Mouse (Mus musculus) midbrain, embryonic 15.5 days (tissue): Measurements from ENCODE around the gene Rassf8. TPM values are rescaled to one million over a fixed set of nuclear protein-coding genes. Genes with fewer than 3 reads are reported as not detected.

Source experiments
- ATAC-seq: fragments of 200-750 bp; cut with Nextera tagmentation; replicated peaks from 2 replicates; pipeline ENCODE4 v1.8.0; 2017; ENCODE audit warnings: moderate TSS enrichment
- H3K27ac ChIP-seq: fragments of 300-500 bp; sonication (generic); 2 replicates; pipeline ENCODE4 v1.5.1; 2015; ENCODE audit warnings: mild to moderate bottlenecking, inconsistent platforms
- H3K27me3 ChIP-seq: fragments of 300-500 bp; sonication (generic); replicated peaks from 2 replicates; pipeline ENCODE4 v1.6.1; 2015; ENCODE audit warnings: inconsistent platforms
- H3K36me3 ChIP-seq: fragments of 300-500 bp; sonication (generic); replicated peaks from 2 replicates; pipeline ENCODE4 v1.6.1; 2015; ENCODE audit warnings: inconsistent platforms
- H3K4me1 ChIP-seq: fragments of 300-500 bp; sonication (generic); 2 replicates; pipeline ENCODE4 v1.6.1; 2015; ENCODE audit warnings: inconsistent platforms
- H3K4me2 ChIP-seq: fragments of 300-500 bp; sonication (generic); 2 replicates; pipeline ENCODE4 v1.6.1; 2015; ENCODE audit warnings: inconsistent platforms, mild to moderate bottlenecking, moderate library complexity
- H3K4me3 ChIP-seq: fragments of 300-500 bp; sonication (generic); 2 replicates; pipeline ENCODE4 v1.5.1; 2015; ENCODE audit warnings: mild to moderate bottlenecking, inconsistent platforms
- H3K9ac ChIP-seq: fragments of 300-500 bp; sonication (generic); 2 replicates; pipeline ENCODE4 v1.6.1; 2015; ENCODE audit warnings: mild to moderate bottlenecking, inconsistent platforms
- H3K9me3 ChIP-seq: fragments of 300-500 bp; sonication (generic); 2 replicates; pipeline ENCODE4 v1.6.1; 2016; ENCODE audit warnings: inconsistent platforms
- WGBS: fragments of 180-500 bp; shearing (Covaris S2); methylation state at CpG from one replicate; pipeline ENCODE4 v1.1.7; 2015; ENCODE audit warnings: mixed read lengths; 5-methylcytosine and 5-hydroxymethylcytosine counted together
- polyA plus RNA-seq: library from polyadenylated mRNA; unstranded; fragments of >200 nt; fragmentation: Nextera tagmentation; extraction: Ambion mirVana; gene quantifications from 2 replicates; pipeline ENCODE4 v1.2.1, GENCODE M21; 2015

Gene Rassf8
- 4.6 and 5.5 TPM in 2 replicates for polyA plus RNA-seq

DNA sequence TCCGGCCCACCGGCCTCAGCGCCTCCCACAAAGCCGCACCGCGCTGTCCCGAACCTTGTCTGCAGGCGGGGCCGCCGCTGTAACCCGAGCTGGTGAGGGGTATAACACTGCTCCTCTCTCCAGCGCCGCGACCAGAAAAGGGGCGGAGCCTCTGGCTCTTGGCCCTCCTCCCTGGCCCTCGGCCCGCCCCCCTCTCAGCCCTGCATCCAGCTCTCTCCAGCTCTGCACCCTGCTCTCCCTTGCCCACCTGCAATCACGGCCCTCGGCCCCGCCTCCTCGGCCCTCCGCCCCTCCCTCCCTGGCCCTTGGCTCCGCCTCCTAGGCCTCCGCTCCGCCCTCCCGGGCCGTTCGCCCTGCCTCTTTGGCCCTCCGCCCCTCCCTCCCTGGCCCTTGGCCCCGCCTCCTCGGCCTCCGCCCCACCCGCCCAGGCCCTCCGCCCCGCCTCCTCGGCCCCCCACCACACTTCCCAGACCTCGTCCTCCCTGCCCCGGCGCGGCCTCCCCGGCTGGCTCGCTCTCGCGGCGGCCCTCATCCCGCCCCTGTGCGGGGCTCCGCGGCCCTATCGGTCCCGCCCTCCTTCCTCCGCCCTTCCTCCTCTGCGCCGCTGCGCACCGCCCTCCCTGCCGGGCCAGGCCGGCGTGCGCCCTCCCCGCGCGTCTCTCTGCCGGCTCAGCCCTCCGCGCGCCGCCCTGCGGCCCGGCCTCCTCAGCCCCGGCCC is at the start of gene Rassf8:
Gene Rassf8, plus strand, starts transcription at position 617 of the 718 bp plus-strand sequence.
- H3K36me3 ChIP-seq, result no peaks in the 10 kb centered on the region
- H3K4me3 ChIP-seq, result peak within 1 kb of the TSS; percentile 69
- peak within 1 kb of the TSS; percentile 62 for H3K9ac ChIP-seq
- WGBS, result under 1% methylated on average over 59 of the region's 71 CpGs
- ATAC-seq, result peak; percentile 96
- H3K27ac ChIP-seq, result peak within 1 kb of the TSS; percentile 79
- H3K4me1 ChIP-seq, result peaks cover 19% of the 10 kb centered on the region
- H3K27me3 ChIP-seq, result 0 out of 2 replicates have a peak, but pooled peaks cover 3% of the 10 kb centered on the region
- no peaks in the 10 kb centered on the region for H3K9me3 ChIP-seq
- H3K4me2 ChIP-seq, result peak within 1 kb of the TSS; percentile 85

DNA sequence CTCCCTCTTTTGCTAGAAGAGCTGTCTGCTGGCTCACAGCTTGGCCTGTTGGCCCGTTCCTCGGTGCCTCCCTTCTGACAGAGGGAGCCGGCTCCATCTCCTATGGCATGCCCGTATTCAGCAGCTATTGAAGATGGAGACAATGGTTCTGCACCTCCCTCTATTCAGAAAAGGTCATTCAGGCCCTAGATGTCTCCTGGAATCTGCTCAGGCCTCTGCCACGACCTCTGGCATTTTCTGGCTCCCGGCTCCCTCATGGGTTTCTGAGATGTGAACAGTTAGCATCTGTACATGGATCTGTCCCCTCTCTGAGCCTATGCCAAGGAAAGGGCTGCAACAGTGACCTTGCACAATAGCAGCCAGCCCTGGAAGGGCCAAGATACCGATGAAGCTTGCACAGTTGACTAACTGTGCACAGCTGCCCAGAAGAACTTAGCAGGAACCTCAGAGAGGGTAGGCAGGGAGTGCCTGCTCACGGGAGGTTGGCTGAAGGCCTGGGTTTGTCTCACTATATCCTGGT is 45.5 kb upstream of the Rassf8 start:
- 27% methylated on average over 8 of the region's 8 CpGs for WGBS
- H3K9ac ChIP-seq, result no peak overlapping the region

DNA sequence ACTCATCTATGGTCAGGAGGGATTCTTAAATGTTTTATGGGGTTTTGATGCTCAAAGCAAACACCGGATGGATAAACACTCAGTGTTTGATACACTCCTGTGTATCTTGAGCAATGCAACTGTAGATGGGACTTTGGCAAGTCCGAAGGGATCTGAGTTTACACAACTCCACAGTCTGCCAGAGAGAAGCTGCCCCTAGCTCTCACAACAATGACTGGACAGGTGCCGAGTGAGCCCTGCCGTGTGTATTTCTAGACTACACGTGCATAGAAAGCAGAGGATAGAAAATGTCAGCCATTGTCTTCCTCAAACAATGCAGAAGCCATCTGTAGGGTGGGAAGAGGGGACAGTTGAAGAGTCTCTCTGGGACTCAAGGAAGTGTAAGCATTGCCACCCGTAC is 42.9 kb upstream of the Rassf8 start:
- no peak for ATAC-seq
- Histone ChIP-seq H3K4me3 (no peak overlapping the region), H3K9me3 (no peaks in the 10 kb centered on the region), H3K36me3 (no peaks in the 10 kb centered on the region), H3K4me1 (no peaks in the 10 kb centered on the region), H3K27me3 (no peaks in the 10 kb centered on the region), H3K9ac (no peak overlapping the region), H3K4me2 (no peak overlapping the region), H3K27ac (no peak overlapping the region)
- WGBS, result 80% methylated on average over 6 of the region's 6 CpGs

More for the DNA sequence above, 45.5 kb upstream of the Rassf8 start:
- Histone ChIP-seq H3K27me3 (no peaks in the 10 kb centered on the region), H3K4me3 (no peak overlapping the region), H3K4me2 (no peak overlapping the region), H3K27ac (no peak overlapping the region), H3K36me3 (no peaks in the 10 kb centered on the region), H3K9me3 (no peaks in the 10 kb centered on the region), H3K4me1 (no peaks in the 10 kb centered on the region)
- no peak for ATAC-seq

DNA sequence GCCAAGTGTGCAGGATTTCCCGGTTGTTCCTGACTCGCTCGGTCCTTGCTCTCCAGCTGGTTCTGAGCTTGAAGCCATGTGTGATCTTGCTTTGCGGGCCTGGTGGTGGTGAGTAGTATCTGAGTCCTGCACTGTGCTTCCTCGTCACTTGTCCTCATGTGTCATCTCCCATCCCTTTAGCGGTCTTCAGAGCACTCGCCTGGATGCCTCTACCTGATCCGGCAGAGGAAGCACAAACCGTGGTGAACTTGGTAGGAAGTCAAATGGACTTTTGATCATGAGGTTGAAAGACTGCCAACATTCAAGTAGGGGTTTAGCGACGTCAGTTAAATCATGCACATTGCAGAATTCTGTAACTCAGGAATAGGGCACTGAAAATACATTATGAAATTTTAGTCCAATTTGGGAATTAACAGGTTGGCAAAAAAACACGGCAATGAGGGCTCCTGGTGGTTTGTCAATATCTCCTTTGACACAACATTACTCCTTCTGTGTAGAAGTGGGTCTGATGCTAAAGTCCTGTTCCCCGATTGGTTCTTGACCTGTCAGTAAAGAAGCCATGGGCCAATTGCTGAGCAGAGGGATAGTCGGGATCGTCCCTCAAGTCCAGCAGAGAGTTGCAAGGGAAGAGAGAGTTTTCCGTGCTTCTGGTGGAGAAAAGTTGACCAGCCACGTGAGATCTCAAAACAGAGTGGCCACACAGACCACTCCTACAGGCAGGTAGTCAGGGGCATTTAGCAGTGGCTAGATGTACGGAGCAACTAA is 36.4 kb upstream of the Rassf8 start:
- ATAC-seq, result no peak
- Histone ChIP-seq H3K27me3 (no peaks in the 10 kb centered on the region), H3K27ac (no peak overlapping the region), H3K4me3 (no peak overlapping the region), H3K36me3 (no peaks in the 10 kb centered on the region), H3K4me1 (peaks cover 8% of the 10 kb centered on the region), H3K4me2 (no peak overlapping the region), H3K9me3 (no peaks in the 10 kb centered on the region), H3K9ac (no peak overlapping the region)
- WGBS, result 93% methylated on average over 18 of the region's 18 CpGs

DNA sequence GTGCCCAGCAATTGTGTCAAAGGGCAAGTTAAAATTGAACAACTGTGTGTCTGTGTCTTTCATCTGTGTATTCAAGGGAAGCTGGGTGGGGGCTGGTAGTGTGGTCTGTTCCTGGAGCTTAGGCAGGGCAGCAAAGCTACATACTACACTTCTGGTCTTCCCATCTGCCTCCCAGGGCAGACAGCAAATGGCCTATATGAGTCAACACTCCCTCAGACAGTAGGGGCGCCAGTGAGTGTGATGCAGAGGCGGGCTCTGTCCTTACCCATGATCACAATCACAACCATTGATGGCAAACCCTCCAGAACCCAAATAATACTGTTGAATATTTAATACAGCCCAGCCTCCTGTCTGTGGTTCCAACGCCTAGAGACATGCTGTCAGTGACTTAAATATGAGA is 35.8 kb upstream of the Rassf8 start:
- peaks cover 8% of the 10 kb centered on the region for H3K4me1 ChIP-seq
- no peaks in the 10 kb centered on the region for H3K9me3 ChIP-seq
- ATAC-seq, result no peak
- no peaks in the 10 kb centered on the region for H3K36me3 ChIP-seq
- H3K27ac ChIP-seq, result no peak overlapping the region
- H3K4me3 ChIP-seq, result no peak overlapping the region
- H3K27me3 ChIP-seq, result no peaks in the 10 kb centered on the region
- H3K4me2 ChIP-seq, result no peak overlapping the region
- 82% methylated on average over 3 of the region's 3 CpGs for WGBS
- H3K9ac ChIP-seq, result no peak overlapping the region

DNA sequence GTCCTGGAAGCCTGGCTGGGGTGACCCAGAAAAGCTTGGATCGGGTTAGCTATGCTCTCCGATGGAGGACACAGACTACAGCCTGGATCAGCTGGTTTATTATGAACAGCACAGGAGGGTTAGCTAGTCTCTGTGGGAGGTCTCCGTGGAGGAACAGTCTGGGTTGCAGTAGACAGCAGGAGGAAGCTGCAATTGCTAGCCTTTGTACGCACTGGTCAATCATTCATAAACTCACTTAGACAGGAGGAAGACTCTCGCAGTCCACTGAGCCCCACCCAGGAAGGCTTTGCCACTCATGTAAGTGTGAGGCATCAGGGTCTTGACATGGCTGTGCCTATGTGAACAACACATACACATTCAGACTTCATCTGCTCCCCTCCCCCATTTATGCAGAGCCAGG is 35.2 kb upstream of the Rassf8 start:
- no peak for ATAC-seq
- H3K9ac ChIP-seq, result no peak overlapping the region
- H3K36me3 ChIP-seq, result no peaks in the 10 kb centered on the region
- H3K27me3 ChIP-seq, result no peaks in the 10 kb centered on the region
- H3K9me3 ChIP-seq, result no peaks in the 10 kb centered on the region
- no peak overlapping the region for H3K4me2 ChIP-seq
- 82% methylated on average over 5 of the region's 5 CpGs for WGBS
- H3K4me3 ChIP-seq, result no peak overlapping the region
- H3K4me1 ChIP-seq, result peaks cover 8% of the 10 kb centered on the region
- no peak overlapping the region for H3K27ac ChIP-seq

DNA sequence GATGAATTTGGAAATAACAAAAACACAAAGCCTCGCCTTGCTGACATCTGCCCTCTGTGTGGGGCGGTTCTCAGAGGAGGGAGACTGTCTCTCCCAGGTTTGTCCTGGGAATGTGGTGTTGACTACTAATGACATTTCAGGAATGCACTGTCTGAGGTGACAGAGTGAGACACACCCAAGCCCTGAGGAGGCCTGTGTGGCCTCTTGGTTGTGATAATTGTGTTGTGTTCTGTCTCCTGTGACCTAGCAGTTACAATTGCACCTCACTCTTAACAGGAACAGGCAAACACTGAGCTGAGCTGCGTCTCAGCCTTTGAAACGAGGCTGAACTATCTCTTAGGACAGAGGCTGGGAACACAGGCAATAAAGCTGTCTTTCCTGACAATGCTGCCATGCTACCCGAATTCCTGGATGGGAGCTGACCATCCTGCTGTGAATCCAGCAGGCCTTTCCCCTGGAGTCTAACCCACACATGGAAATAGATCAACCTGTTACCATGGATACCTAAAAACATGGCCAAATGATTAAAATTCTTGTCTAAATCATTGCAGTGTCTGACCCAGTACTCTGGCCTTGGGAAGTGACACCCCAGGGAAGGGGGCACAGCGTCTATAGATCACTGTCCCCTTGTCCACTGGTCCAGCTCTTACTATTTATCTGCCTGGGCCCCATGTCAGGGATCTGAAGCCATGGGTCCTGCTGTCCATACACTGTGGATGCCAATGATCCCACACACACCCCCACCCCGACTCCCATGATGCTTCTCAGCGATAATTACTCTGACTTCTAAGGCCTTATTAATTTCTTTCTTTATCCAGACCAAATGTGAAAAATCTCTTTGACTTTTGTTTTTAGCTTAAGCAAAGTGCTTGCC is 33.1 kb upstream of the Rassf8 start:
- Histone ChIP-seq H3K4me3 (no peak overlapping the region), H3K36me3 (no peaks in the 10 kb centered on the region), H3K4me2 (no peak overlapping the region), H3K27me3 (no peaks in the 10 kb centered on the region), H3K9ac (no peak overlapping the region), H3K9me3 (no peaks in the 10 kb centered on the region), H3K4me1 (peaks cover 8% of the 10 kb centered on the region), H3K27ac (no peak overlapping the region)
- ATAC-seq, result 0 out of 2 replicates have a peak, but pooled peaks have one; percentile 17
- 33% methylated on average over 8 of the region's 8 CpGs for WGBS

DNA sequence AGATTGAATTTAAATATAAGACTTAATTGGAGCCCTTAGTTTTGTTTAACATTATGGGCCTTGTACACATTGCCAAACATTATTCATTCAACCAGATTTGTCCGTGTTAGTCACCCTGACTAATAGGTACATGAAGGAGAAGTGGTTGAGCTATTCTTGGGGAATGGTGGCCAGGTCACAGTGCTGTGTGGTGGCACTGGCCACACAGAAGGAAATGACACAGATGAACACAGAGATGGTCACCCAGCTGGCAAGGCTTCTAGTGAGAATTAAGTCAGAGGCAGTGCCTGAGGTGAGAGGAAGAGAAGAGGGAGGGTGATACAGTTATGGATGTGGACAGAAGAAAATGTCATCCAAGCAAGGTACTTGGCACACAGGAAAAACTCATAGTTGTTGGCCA is 32.4 kb upstream of the Rassf8 start:
- H3K9me3 ChIP-seq, result no peaks in the 10 kb centered on the region
- H3K4me3 ChIP-seq, result no peak overlapping the region
- H3K27ac ChIP-seq, result no peak overlapping the region
- ATAC-seq, result no peak
- H3K36me3 ChIP-seq, result no peaks in the 10 kb centered on the region
- H3K4me1 ChIP-seq, result peaks cover 8% of the 10 kb centered on the region
- 55% methylated on average over 1 of the region's 1 CpGs for WGBS
- no peak overlapping the region for H3K9ac ChIP-seq
- H3K27me3 ChIP-seq, result no peaks in the 10 kb centered on the region
- H3K4me2 ChIP-seq, result no peak overlapping the region

DNA sequence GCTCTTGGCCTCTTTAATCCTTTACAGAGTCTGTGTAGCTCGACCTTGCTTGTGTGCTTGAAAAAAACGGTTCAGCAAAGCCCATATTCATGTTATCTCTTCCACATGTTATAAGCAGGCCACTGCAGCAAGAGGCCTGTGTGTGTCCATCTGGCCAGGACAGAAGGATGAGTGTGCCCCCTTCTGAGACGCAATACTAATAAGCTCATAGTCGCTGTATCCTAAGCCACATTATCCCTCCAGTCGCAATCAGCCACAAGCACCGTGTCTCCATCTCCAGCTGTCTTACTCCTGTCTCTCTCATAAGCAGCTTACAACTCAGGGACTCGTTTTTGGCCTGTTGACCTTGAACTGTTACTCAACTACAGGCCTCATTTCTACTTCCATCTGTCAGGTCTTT is 24.0 kb upstream of the Rassf8 start:
- H3K4me1 ChIP-seq, result no peaks in the 10 kb centered on the region
- no peak overlapping the region for H3K4me2 ChIP-seq
- no peaks in the 10 kb centered on the region for H3K9me3 ChIP-seq
- ATAC-seq, result no peak
- H3K4me3 ChIP-seq, result no peak overlapping the region
- H3K27me3 ChIP-seq, result no peaks in the 10 kb centered on the region
- no peak overlapping the region for H3K9ac ChIP-seq
- no peaks in the 10 kb centered on the region for H3K36me3 ChIP-seq
- WGBS, result 47% methylated on average over 7 of the region's 7 CpGs
- no peak overlapping the region for H3K27ac ChIP-seq

DNA sequence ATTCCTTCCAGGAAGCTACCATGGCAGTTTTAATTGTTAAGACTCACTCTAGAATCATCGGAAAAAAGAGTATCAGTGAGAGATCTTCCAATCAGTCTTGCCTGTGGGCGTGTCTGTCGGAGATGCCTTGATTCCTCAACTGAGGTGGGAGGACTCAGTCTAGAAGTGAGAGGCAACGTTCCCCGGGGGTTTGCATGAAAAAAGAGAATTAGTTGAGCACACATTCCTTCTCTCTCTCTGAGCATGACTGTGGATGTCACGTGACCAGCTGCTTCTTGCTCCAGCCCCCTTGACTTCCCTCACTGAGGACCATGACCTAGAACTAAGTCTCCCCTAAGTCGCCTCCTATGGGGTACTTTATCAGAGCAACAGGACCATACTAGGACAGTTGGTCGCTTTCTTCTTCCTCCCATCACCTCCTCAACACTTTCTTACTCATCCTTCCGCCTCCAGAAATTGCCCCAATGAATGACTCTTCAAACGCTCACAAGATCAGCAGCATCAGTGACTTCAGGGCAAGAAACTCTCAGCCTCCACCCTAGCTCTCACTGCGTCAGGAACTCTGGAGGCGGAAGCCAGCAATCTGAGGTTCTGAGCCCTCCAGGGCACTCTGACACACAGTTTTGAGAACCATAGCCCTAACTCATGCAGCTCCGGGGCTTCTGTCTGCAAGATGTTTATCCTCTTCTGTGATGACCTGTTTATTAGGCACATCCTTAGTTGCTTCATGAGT is 23.3 kb upstream of the Rassf8 start:
- H3K9ac ChIP-seq, result no peak overlapping the region
- H3K4me3 ChIP-seq, result no peak overlapping the region
- H3K27ac ChIP-seq, result no peak overlapping the region
- H3K9me3 ChIP-seq, result no peaks in the 10 kb centered on the region
- ATAC-seq, result no peak
- H3K4me1 ChIP-seq, result no peaks in the 10 kb centered on the region
- 82% methylated on average over 13 of the region's 13 CpGs for WGBS
- no peaks in the 10 kb centered on the region for H3K27me3 ChIP-seq
- no peak overlapping the region for H3K4me2 ChIP-seq
- H3K36me3 ChIP-seq, result no peaks in the 10 kb centered on the region

DNA sequence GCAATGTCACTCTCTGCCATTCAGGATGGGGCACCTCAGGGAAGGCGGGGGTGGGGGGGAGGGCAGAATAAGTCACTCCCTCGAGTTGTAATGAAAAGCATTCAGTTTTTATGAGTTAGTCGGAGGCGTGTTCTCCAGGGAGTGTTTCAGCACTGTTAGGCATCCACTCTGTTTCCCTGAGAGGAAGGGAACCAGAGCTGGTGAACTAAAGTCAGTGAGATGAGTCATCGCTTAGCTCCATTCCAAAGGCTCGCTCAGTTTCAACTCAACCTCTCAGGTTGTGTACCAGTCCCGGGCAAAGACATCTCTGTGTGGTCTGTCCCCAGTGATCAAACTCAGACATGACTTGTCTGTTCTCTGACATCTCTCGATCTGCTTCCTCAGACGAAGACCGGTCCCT is 20.7 kb upstream of the Rassf8 start:
- H3K4me1 ChIP-seq, result no peaks in the 10 kb centered on the region
- H3K4me2 ChIP-seq, result no peak overlapping the region
- ATAC-seq, result no peak
- H3K4me3 ChIP-seq, result no peak overlapping the region
- H3K36me3 ChIP-seq, result no peaks in the 10 kb centered on the region
- no peaks in the 10 kb centered on the region for H3K27me3 ChIP-seq
- WGBS, result 87% methylated on average over 10 of the region's 10 CpGs
- no peaks in the 10 kb centered on the region for H3K9me3 ChIP-seq
- no peak overlapping the region for H3K9ac ChIP-seq
- no peak overlapping the region for H3K27ac ChIP-seq
